Mouse (Mus musculus): ENCODE measurements around the gene Rita1.

Gene Rita1

GRCm38 (mm10) chr5:120627515-120628300 is 15.3 kb upstream of the Rita1 start:
- in situ Hi-C loops (cut with MboI, MseI): no loop called here

- in situ Hi-C loops (cut with MboI, MseI): no loop called here
Observed at GRCm38 (mm10) chr5:120626399-120626798, 14.0 kb upstream of the Rita1 start.

GRCm38 (mm10) chr5:120624427-120624826 is 12.0 kb upstream of the Rita1 start:
- in situ Hi-C loops (cut with MboI, MseI): loop anchor here (5.0 kb wide), 2 partner anchors 38 to 88 kb away; partner anchors contain the start of gene Dtx1

GRCm38 (mm10) chr5:120622198-120622851 is 9.9 kb upstream of the Rita1 start:
- in situ Hi-C loops (cut with MboI, MseI): loop anchor here (5.0 kb wide), 2 partner anchors 40 to 90 kb away; partner anchors contain the start of gene Dtx1

GRCm38 (mm10) chr5:120621846-120622197 is 9.4 kb upstream of the Rita1 start:
- in situ Hi-C loops (cut with MboI, MseI): loop anchor here (5.0 kb wide), 2 partner anchors 40 to 90 kb away; partner anchors contain the start of gene Dtx1

- in situ Hi-C loops (cut with MboI, MseI): loop anchor here (5.0 kb wide), 2 partner anchors 41 to 91 kb away; partner anchors contain the start of gene Dtx1
Observed at GRCm38 (mm10) chr5:120621078-120621765, 8.8 kb upstream of the Rita1 start.

- in situ Hi-C loops (cut with MboI, MseI): loop anchor here (5.0 kb wide), 2 partner anchors 42 to 92 kb away; partner anchors contain the start of gene Dtx1
Observed at GRCm38 (mm10) chr5:120620375-120621077, 8.1 kb upstream of the Rita1 start.

GRCm38 (mm10) chr5:120619201-120619600 is 6.8 kb upstream of the Rita1 start:
- in situ Hi-C loops (cut with MboI, MseI): no loop called here

GRCm38 (mm10) chr5:120618778-120619177 is 6.4 kb upstream of the Rita1 start:
- in situ Hi-C loops (cut with MboI, MseI): no loop called here

GRCm38 (mm10) chr5:120615903-120616302 is 3.5 kb upstream of the Rita1 start:
- in situ Hi-C loops (cut with MboI, MseI): no loop called here

GRCm38 (mm10) chr5:120612822-120613604 is 624 bp upstream of the Rita1 start:
- in situ Hi-C loops (cut with MboI, MseI): no loop called here

- in situ Hi-C loops (cut with MboI, MseI): no loop called here
Observed at GRCm38 (mm10) chr5:120611416-120611815, 973 bp downstream of the Rita1 start.

- in situ Hi-C loops (cut with MboI, MseI): no loop called here
Observed at GRCm38 (mm10) chr5:120610906-120611305, 1.5 kb downstream of the Rita1 start.

GRCm38 (mm10) chr5:120609246-120609775 is 3.1 kb downstream of the Rita1 start:
- in situ Hi-C loops (cut with MboI, MseI): loop anchor here (5.0 kb wide), 1 partner anchor 107 kb away; the partner anchor contains the start of gene Plbd2

- in situ Hi-C loops (cut with MboI, MseI): loop anchor here (5.0 kb wide), 1 partner anchor 105 kb away; the partner anchor contains the start of gene Plbd2
Observed at GRCm38 (mm10) chr5:120607335-120607734, 5.1 kb downstream of the Rita1 start.

GRCm38 (mm10) chr5:120606590-120607200 is 5.7 kb downstream of the Rita1 start:
- in situ Hi-C loops (cut with MboI, MseI): loop anchor here (5.0 kb wide), 1 partner anchor 104 kb away; the partner anchor contains the start of gene Plbd2

GRCm38 (mm10) chr5:120605688-120606087 is 6.7 kb downstream of the Rita1 start:
- in situ Hi-C loops (cut with MboI, MseI): loop anchor here (5.0 kb wide), 1 partner anchor 103 kb away; the partner anchor contains the start of gene Plbd2

GRCm38 (mm10) chr5:120605241-120605661 is 7.1 kb downstream of the Rita1 start:
- in situ Hi-C loops (cut with MboI, MseI): loop anchor here (5.0 kb wide), 1 partner anchor 103 kb away; the partner anchor contains the start of gene Plbd2

GRCm38 (mm10) chr5:120604839-120605238 is 7.5 kb downstream of the Rita1 start:
- in situ Hi-C loops (cut with MboI, MseI): loop anchor here (5.0 kb wide), 1 partner anchor 103 kb away; the partner anchor contains the start of gene Plbd2

Data from regulatory T cell (primary cell).